Mouse (Mus musculus): ENCODE measurements at regions not wholly inside any gene's neighbourhood (a gene's known extent, or its start where the extent isn't known, plus 50 kb on each side); places are given as distances from the start of the nearest gene placed in this dataset.

- no peak for DNase-seq (ENCODE audit: low spot score)
Observed at GRCm38 (mm10) chr2:30676450-30676832, 81.6 kb downstream of the Cstad start.

GRCm38 (mm10) chr2:30675839-30676238, 81.0 kb downstream of the Cstad start:
- DNase-seq (ENCODE audit: low spot score), result no peak

- DNase-seq (ENCODE audit: low spot score), result no peak
Observed at GRCm38 (mm10) chr2:30670836-30671586, 76.2 kb downstream of the Cstad start.

GRCm38 (mm10) chr2:30667468-30667867, 72.6 kb downstream of the Cstad start:
- no peak for DNase-seq (ENCODE audit: low spot score)

- DNase-seq (ENCODE audit: low spot score), result no peak
Observed at GRCm38 (mm10) chr2:30661147-30661546, 66.3 kb downstream of the Cstad start.

GRCm38 (mm10) chr2:30660613-30660991, 65.8 kb downstream of the Cstad start:
- no peak for DNase-seq (ENCODE audit: low spot score)

GRCm38 (mm10) chr2:30659836-30660612, 65.2 kb downstream of the Cstad start:
- no peak for DNase-seq (ENCODE audit: low spot score)

GRCm38 (mm10) chr2:30658844-30659555, 64.2 kb downstream of the Cstad start:
- no peak for DNase-seq (ENCODE audit: low spot score)
